Mouse (Mus musculus) c-Kit-positive CD71-positive TER-119-positive erythroid progenitor cells, embryonic 14.5 days (primary cell): ENCODE results near the gene Dnase2a.
A peak's percentile ranks its signal among the peaks of the same experiment; 100 is the strongest.
"Not testable (repeated sequence)": the region's sequence is repeated elsewhere in the genome, so short reads cannot be mapped to it uniquely, and the experiment has no call there.

Experiments
- DNase-seq: peaks from one replicate; pipeline ENCODE4 v3.0.0-alpha.2; 2013; ENCODE audit warnings: low spot score

Gene Dnase2a

GRCm38 (mm10) chr8:84907979-84908378 is 381 bp upstream of the Dnase2a start:
- DNase-seq = not testable (repeated sequence)

GRCm38 (mm10) chr8:84909162-84909767 is 905 bp downstream of the Dnase2a start:
- DNase-seq = no peak

- DNase-seq = peak; percentile 68
Measured at GRCm38 (mm10) chr8:84909949-84910348, 1.6 kb downstream of the Dnase2a start.

- no peak for DNase-seq
Measured at GRCm38 (mm10) chr8:84910551-84910950, 2.2 kb downstream of the Dnase2a start.

- no peak for DNase-seq
Measured at GRCm38 (mm10) chr8:84911854-84912253, 3.5 kb downstream of the Dnase2a start.

- DNase-seq = no peak
Measured at GRCm38 (mm10) chr8:84912391-84912790, 4.0 kb downstream of the Dnase2a start.

GRCm38 (mm10) chr8:84912895-84913501 is 4.6 kb downstream of the Dnase2a start:
- peak; percentile 87 for DNase-seq

GRCm38 (mm10) chr8:84913502-84913900 is 5.1 kb downstream of the Dnase2a start:
- no peak for DNase-seq

- peak; percentile 85 for DNase-seq
Measured at GRCm38 (mm10) chr8:84913960-84914359, 5.6 kb downstream of the Dnase2a start.

- DNase-seq = no peak
Measured at GRCm38 (mm10) chr8:84915269-84915668, 6.9 kb downstream of the Dnase2a start.

GRCm38 (mm10) chr8:84917781-84918180 is 9.4 kb downstream of the Dnase2a start:
- DNase-seq = no peak

GRCm38 (mm10) chr8:84918646-84919045 is 10.3 kb downstream of the Dnase2a start:
- DNase-seq = no peak

GRCm38 (mm10) chr8:84921596-84921995 is 13.2 kb downstream of the Dnase2a start:
- no peak for DNase-seq

GRCm38 (mm10) chr8:84925557-84925956 is 17.2 kb downstream of the Dnase2a start:
- no peak for DNase-seq

- DNase-seq = no peak
Measured at GRCm38 (mm10) chr8:84927513-84927912, 19.2 kb downstream of the Dnase2a start.

- DNase-seq = no peak
Measured at GRCm38 (mm10) chr8:84928456-84929306, 20.3 kb downstream of the Dnase2a start.

- DNase-seq = no peak
Measured at GRCm38 (mm10) chr8:84930582-84930981, 22.2 kb downstream of the Dnase2a start.

GRCm38 (mm10) chr8:84933767-84934559 is 25.6 kb downstream of the Dnase2a start:
- no peak for DNase-seq

GRCm38 (mm10) chr8:84934860-84935259 is 26.5 kb downstream of the Dnase2a start:
- DNase-seq = no peak

GRCm38 (mm10) chr8:84935489-84935888 is 27.1 kb downstream of the Dnase2a start:
- no peak for DNase-seq

- no peak for DNase-seq
Measured at GRCm38 (mm10) chr8:84936041-84936961, 27.9 kb downstream of the Dnase2a start.
